Mouse (Mus musculus) heart, adult 2 months (tissue): ENCODE data around the gene Abhd2. TPM values are rescaled to one million over a fixed set of nuclear protein-coding genes. Genes with fewer than 3 reads are reported as not detected.

Experiments used
- DNase-seq, 2 experiments: peaks; one replicate each; pipeline ENCODE4 v3.0.0; 2021
- H3K27ac ChIP-seq: fragments of 200-600 bp; 2 replicates; pipeline ENCODE4 v1.8.1; 2022
- H3K27me3 ChIP-seq: fragments of 200-500 bp; 2 replicates; pipeline ENCODE4 v1.6.1; 2012; ENCODE audit warnings: mild to moderate bottlenecking, low read length, inconsistent platforms, mixed read lengths; ENCODE audit not compliant: control insufficient read depth, insufficient read depth
- H3K36me3 ChIP-seq: fragments of 200-500 bp; 2 replicates; pipeline ENCODE4 v1.6.1; 2012; ENCODE audit warnings: low read length, inconsistent platforms; ENCODE audit not compliant: control insufficient read depth, insufficient read depth
- H3K4me1 ChIP-seq: fragments of 200-500 bp; 2 replicates; pipeline ENCODE4 v1.6.1; 2011; ENCODE audit warnings: low read length; ENCODE audit not compliant: control insufficient read depth, insufficient read depth
- H3K4me3 ChIP-seq: fragments of 200-600 bp; 2 replicates; pipeline ENCODE4 v1.8.1; 2022
- H3K79me2 ChIP-seq: fragments of 200-500 bp; replicated peaks from 2 replicates; pipeline ENCODE4 v1.6.1; 2012; ENCODE audit warnings: mild to moderate bottlenecking, inconsistent platforms, low read length, moderate library complexity, mixed read lengths; ENCODE audit not compliant: control insufficient read depth, insufficient read depth
- H3K9ac ChIP-seq: fragments of 200-500 bp; 2 replicates; pipeline ENCODE4 v1.6.1; 2012; ENCODE audit warnings: low read depth, mild to moderate bottlenecking, control low read depth, inconsistent platforms, low read length, mixed read lengths
- CTCF ChIP-seq: fragments of 200-600 bp; IDR thresholded peaks from 2 replicates; pipeline ENCODE4 v1.8.1; 2022; ENCODE audit warnings: antibody characterized with exemption, mild to moderate bottlenecking, moderate library complexity
- EP300 ChIP-seq: fragments of 200-500 bp; IDR thresholded peaks from 2 replicates; pipeline ENCODE4 v1.6.1; 2011; ENCODE audit warnings: low read depth, low read length, control low read depth; ENCODE audit not compliant: insufficient read depth
- POLR2A ChIP-seq: fragments of 200-500 bp; IDR thresholded peaks from 2 replicates; pipeline ENCODE4 v1.6.1; 2011; ENCODE audit warnings: mild to moderate bottlenecking, low read depth, low read length, control low read depth; ENCODE audit not compliant: insufficient read depth
- WGBS: fragments of 180-500 bp; shearing (Covaris S2); methylation state at CpG from one replicate; pipeline ENCODE4 v1.1.7; 2018; 5-methylcytosine and 5-hydroxymethylcytosine counted together
- intact Hi-C: fragments of 180-260 bp; cut with DNase I; formaldehyde crosslinking; loops from one replicate; pipeline ENCODE4 v1.15.1; 2025
- polyA plus RNA-seq: library from polyadenylated mRNA; depleted of rRNA; stranded (reverse); fragments of >200 nt; gene quantifications from 2 replicates; pipeline ENCODE4 v1.2.3, GENCODE M21; 2012
- total RNA-seq, 2 experiments: library from RNA; stranded (reverse); gene quantifications; 2 replicates each; pipeline ENCODE4 v1.2.3; 2021

The Abhd2 gene
- total and polyA plus RNA-seq, 3 experiments: 8.4 to 36.3 (median 33.8) TPM

DNA sequence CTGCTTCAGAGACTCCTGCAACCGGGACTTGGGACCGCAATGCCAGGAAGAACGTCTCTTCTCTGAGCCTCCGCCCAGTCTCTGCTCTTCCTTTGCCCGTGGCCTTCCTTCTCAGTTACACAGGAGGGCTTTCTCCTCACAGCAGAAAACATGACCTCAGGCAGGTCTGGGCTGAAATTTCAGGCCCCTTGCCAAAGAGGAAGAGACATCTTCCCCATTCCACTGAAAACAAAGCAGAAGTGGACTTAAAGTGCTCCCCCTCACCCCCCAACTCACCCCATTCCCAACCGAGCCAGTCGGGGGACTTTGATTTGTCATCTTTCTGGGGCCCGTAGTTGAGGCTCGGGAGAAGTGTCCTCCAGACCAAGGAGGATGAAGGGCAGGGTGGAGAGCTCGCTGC, 41.0 kb upstream of the Abhd2 start:
- DNase-seq: no peak
- no peak for TF ChIP-seq CTCF
- TF ChIP-seq EP300: no peak
- no peak for TF ChIP-seq POLR2A
- Histone ChIP-seq H3K27ac (no peak overlapping the region), H3K4me3 (no peak overlapping the region), H3K36me3 (no peaks in the 10 kb centered on the region), H3K4me1 (peaks cover 2% of the 10 kb centered on the region), H3K27me3 (no peaks in the 10 kb centered on the region), H3K9ac (no peak overlapping the region), H3K79me2 (no peaks in the 10 kb centered on the region)
- intact Hi-C loops: no loop called here
- WGBS: 55% methylated on average over 10 of the region's 10 CpGs

DNA sequence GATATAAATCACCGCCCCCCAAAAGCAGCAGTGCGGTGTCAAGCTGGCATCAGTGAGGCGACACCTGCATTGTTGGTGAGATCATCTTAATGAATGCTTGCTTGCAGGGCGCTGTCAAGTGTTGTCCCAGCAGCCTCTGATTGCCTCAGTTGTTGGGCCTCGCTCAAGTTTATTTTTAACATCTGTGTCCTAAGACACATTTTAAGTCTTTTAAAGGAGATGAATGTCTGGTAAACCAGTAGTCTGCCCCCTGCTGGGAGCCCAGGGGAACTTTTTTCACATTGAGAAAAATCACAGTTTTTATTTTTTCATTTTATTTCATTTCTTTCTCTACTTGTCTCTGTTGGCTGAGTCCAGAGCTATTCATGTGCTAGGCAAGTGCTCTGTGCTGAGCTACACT, 34.3 kb upstream of the Abhd2 start:
- intact Hi-C loops: no loop called here
- peak; percentile 35 to 41 for DNase-seq
- no peaks in the 10 kb centered on the region for H3K36me3 ChIP-seq
- no peak for TF ChIP-seq EP300
- TF ChIP-seq CTCF: peak; percentile 90
- TF ChIP-seq POLR2A: no peak
- 62% methylated on average over 5 of the region's 5 CpGs for WGBS
- H3K4me1 ChIP-seq: peaks cover 3% of the 10 kb centered on the region
- no peak overlapping the region for H3K4me3 ChIP-seq
- no peaks in the 10 kb centered on the region for H3K79me2 ChIP-seq
- H3K27me3 ChIP-seq: no peaks in the 10 kb centered on the region
- peak overlapping the region; percentile 33; the same call in 1 of the 2 replicates for H3K27ac ChIP-seq
- H3K9ac ChIP-seq: no peak overlapping the region

GRCm38 (mm10) chr7:79241931-79242625, 30.9 kb upstream of the Abhd2 start:
- H3K27ac ChIP-seq: no peak overlapping the region; the same call in 1 of the 2 replicates
- H3K4me1 ChIP-seq: peaks cover 3% of the 10 kb centered on the region
- H3K79me2 ChIP-seq: no peaks in the 10 kb centered on the region
- H3K9ac ChIP-seq: no peak overlapping the region
- no peak for DNase-seq
- intact Hi-C loops: no loop called here
- WGBS: 77% methylated on average over 10 of the region's 10 CpGs
- H3K27me3 ChIP-seq: no peaks in the 10 kb centered on the region
- no peaks in the 10 kb centered on the region for H3K36me3 ChIP-seq
- H3K4me3 ChIP-seq: no peak overlapping the region
- TF ChIP-seq EP300 (no peak), POLR2A (no peak), CTCF (no peak)

- Histone ChIP-seq H3K79me2 (no peaks in the 10 kb centered on the region), H3K9ac (no peak overlapping the region), H3K27ac (peak overlapping the region; percentile 20), H3K4me3 (no peak overlapping the region), H3K4me1 (peaks cover 5% of the 10 kb centered on the region), H3K27me3 (no peaks in the 10 kb centered on the region), H3K36me3 (no peaks in the 10 kb centered on the region)
- 50% methylated on average over 4 of the region's 4 CpGs for WGBS
- no peak for DNase-seq
- intact Hi-C loops: no loop called here
- TF ChIP-seq POLR2A (no peak), EP300 (no peak), CTCF (no peak)
Measured at GRCm38 (mm10) chr7:79243236-79243635, 29.8 kb upstream of the Abhd2 start.

DNA sequence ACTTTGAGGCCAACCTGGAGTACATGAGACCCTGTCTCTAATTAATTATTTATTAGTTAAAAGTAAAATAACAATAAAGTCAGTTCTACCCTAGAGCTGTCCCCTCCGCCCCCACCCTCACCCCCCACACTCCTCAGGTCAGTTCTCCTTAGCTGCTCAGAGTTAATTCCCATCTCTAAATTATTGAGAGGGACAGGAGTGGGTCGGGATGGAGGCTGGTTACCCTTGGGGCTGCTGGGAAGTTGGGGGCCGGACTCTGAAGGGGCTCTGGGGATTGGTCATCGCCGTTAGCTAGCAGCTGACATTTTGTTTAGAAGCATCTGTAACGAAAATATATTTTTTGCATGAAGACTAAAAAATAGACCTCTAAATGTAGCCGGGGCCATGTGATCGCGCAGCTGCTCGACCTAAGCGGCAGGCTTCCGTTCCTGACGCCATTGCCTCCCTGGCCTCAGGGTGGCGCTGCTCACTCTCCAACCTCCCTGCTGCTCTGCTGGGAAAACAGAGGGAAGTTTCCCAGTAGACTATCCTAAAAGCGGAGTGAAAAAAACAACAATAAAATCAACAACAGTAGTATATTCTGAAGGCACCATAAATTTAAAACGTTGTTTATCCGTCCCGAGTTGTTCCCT, 26.8 kb upstream of the Abhd2 start:
- Histone ChIP-seq H3K9ac (no peak overlapping the region), H3K4me3 (no peak overlapping the region), H3K36me3 (no peaks in the 10 kb centered on the region), H3K79me2 (no peaks in the 10 kb centered on the region), H3K4me1 (peaks cover 2% of the 10 kb centered on the region), H3K27me3 (no peaks in the 10 kb centered on the region), H3K27ac (no peak overlapping the region; the same call in 1 of the 2 replicates)
- TF ChIP-seq POLR2A: no peak
- peak; percentile 90 for TF ChIP-seq EP300
- peak; percentile 97 for TF ChIP-seq CTCF
- peak; percentile 63 to 85 for DNase-seq
- intact Hi-C loops: loop anchor here (1.0 to 2.0 kb wide), 2 partner anchors 25 to 103 kb away; no protein-coding TSS in a partner anchor
- WGBS: 13% methylated on average over 18 of the region's 18 CpGs

DNA sequence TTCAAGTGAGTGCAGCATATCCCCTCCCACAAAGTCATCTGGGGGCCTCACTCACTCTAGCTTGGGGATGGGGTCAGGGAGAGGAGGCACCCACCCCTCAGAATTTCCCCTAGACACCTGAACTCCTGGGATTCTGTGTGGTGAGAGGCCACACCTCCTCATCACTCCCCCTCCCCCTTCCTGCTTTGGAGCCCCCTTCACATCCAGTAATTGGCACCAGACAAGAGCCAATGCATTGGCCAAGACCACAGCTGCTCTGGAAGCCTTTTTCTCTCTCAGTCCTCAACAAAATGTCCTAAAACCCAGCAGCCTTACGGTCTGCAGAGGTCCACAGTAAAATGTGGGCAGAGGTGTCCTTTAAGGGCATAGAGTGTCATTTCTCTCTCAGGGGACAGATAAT, 25.6 kb upstream of the Abhd2 start:
- TF ChIP-seq CTCF: no peak
- TF ChIP-seq POLR2A: no peak
- no peak for TF ChIP-seq EP300
- H3K27ac ChIP-seq: peak overlapping the region; percentile 20
- intact Hi-C loops: loop anchor here (2.0 kb wide), 1 partner anchor 23 kb away; no protein-coding TSS in a partner anchor
- H3K9ac ChIP-seq: no peak overlapping the region
- DNase-seq: no peak
- H3K4me3 ChIP-seq: no peak overlapping the region
- 71% methylated on average over 1 of the region's 1 CpGs for WGBS
- no peaks in the 10 kb centered on the region for H3K79me2 ChIP-seq
- no peaks in the 10 kb centered on the region for H3K27me3 ChIP-seq
- peaks cover 2% of the 10 kb centered on the region for H3K4me1 ChIP-seq
- no peaks in the 10 kb centered on the region for H3K36me3 ChIP-seq
